Mouse (Mus musculus) ES-Bruce4 (cell line): Measurements from ENCODE around the gene Btg2.

Source experiments
- CTCF ChIP-seq: IDR thresholded peaks from one replicate; pipeline ENCODE4 v1.8.1; 2011; ENCODE audit warnings: low read depth, low read length
- EP300 ChIP-seq: IDR thresholded peaks from 2 replicates; pipeline ENCODE4 v1.6.1; 2011; ENCODE audit warnings: low read depth, low read length; ENCODE audit not compliant: insufficient read depth
- POLR2A ChIP-seq: IDR thresholded peaks from one replicate; pipeline ENCODE4 v1.8.1; 2011; ENCODE audit warnings: low read length; ENCODE audit not compliant: insufficient read depth

GRCm38 (mm10) chr1:134080881-134081450, 2.0 kb upstream of the Btg2 start:
- TF ChIP-seq POLR2A: no peak
- TF ChIP-seq CTCF: no peak
- no peak for TF ChIP-seq EP300
